ENCODE assay signal across 17 mouse cellular contexts in genomic region chr4:108124104-108124503, GRCm38 (mm10). TPM values are rescaled to one million over a fixed set of nuclear protein-coding genes. Genes with fewer than 3 reads are reported as not detected.
"Had no signal": no experiment of that assay in that cellular context is flagged by ENCODE, and none has a peak within 500 bp of the region (broad histone marks: within the 10 kb centered on the region; RNA-seq: fewer than 3 reads in every experiment).

No protein-coding gene starts in this region.

- H3K4me1 ChIP-seq: neural tube, embryonic 13.5 days; neural tube, embryonic 15.5 days; stomach, embryonic 15.5 days had no signal

- H3K27me3 ChIP-seq: neural tube, embryonic 13.5 days; neural tube, embryonic 15.5 days; stomach, embryonic 15.5 days had no signal

- H3K36me3 ChIP-seq: neural tube, embryonic 13.5 days; neural tube, embryonic 15.5 days; stomach, embryonic 15.5 days had no signal

- H3K9ac ChIP-seq: neural tube, embryonic 13.5 days; neural tube, embryonic 15.5 days; stomach, embryonic 15.5 days had no signal

- H3K27ac ChIP-seq: neural tube, embryonic 13.5 days; neural tube, embryonic 15.5 days; stomach, embryonic 15.5 days; stomach, postnatal 0 days had no signal

- H3K4me2 ChIP-seq: neural tube, embryonic 13.5 days; neural tube, embryonic 15.5 days; stomach, embryonic 15.5 days had no signal

- DNase-seq: retina, postnatal 1 day; right cerebral cortex, adult 18-20 months; right cerebral cortex, postnatal 14 days; right cerebral cortex, postnatal 25 days; right cerebral cortex, postnatal 4 days; spleen, adult 18-20 months; thymus, adult 18-20 months; thymus, adult 2 months; thymus, postnatal 14 days; thymus, postnatal 25 days; thymus, postnatal 36 days; thymus, postnatal 4 days had no signal

- H3K9me3 ChIP-seq: neural tube, embryonic 13.5 days; neural tube, embryonic 15.5 days; stomach, embryonic 15.5 days had no signal

- H3K4me3 ChIP-seq: neural tube, embryonic 13.5 days; neural tube, embryonic 15.5 days; stomach, embryonic 15.5 days had no signal

RNA-seq across cellular contexts. Expression of gene Echdc2, which starts 41.1 kb away (rescaled TPM):
- total RNA-seq: neutrophil, adult 5-6 weeks had no signal
